17 mouse cellular contexts compared by ENCODE assay signal in genomic region chr1:37698852-37699439, GRCm38 (mm10). TPM values are rescaled to one million over a fixed set of nuclear protein-coding genes. Genes with fewer than 3 reads are reported as not detected.
A peak's percentile ranks its signal among the peaks of the same experiment; 100 is the strongest.
DNase-seq lines count a peak whose midpoint lies in the region; ATAC-seq and TF ChIP-seq lines count a peak whose summit lies in the region.
"Had no signal": no experiment of that assay in that cellular context is flagged by ENCODE, and none has a peak within 500 bp of the region (broad histone marks: within the 10 kb centered on the region; RNA-seq: fewer than 3 reads in every experiment).

No protein-coding gene starts in this region.

- H3K4me2 ChIP-seq in hindbrain, embryonic 11.5 days (replicated peaks; ENCODE audit: low read depth, low read length): no peak overlapping the region
- H3K4me2 ChIP-seq in lung, embryonic 14.5 days: no peak overlapping the region
- no peak overlapping the region for H3K4me2 ChIP-seq in lung, postnatal 0 days (replicated peaks; ENCODE audit: low read depth, low read length)
- H3K4me2 ChIP-seq in embryonic facial prominence, embryonic 13.5 days: no peak overlapping the region
- H3K4me2 ChIP-seq: forebrain, embryonic 15.5 days; lung, embryonic 15.5 days had no signal

- DNase-seq in heart, adult 18-20 months: peak; percentile 24 to 28
- DNase-seq in heart, adult 11 months: no peak
- DNase-seq in hindbrain, embryonic 10.5 days (ENCODE audit: low spot score): no peak
- DNase-seq in hindbrain, embryonic 11.5 days (ENCODE audit: low spot score): no peak
- peak; percentile 26 for DNase-seq in lung, embryonic 14.5 days
- no peak for DNase-seq in lung, postnatal 0 days (ENCODE audit: low spot score)
- no peak for DNase-seq in MN1 (ENCODE audit: low spot score)
- DNase-seq: B cell, adult 2 months; cerebellum, postnatal 10 days; kidney, adult 18-20 months; kidney, postnatal 25 days; thymus, postnatal 36 days had no signal

- 0 out of 2 replicates have a peak overlapping the region, but pooled peaks have one; percentile 1 for H3K27ac ChIP-seq in hindbrain, embryonic 10.5 days
- no peak overlapping the region for H3K27ac ChIP-seq in hindbrain, embryonic 11.5 days (ENCODE audit: low read depth, low read length)
- H3K27ac ChIP-seq in lung, embryonic 14.5 days (ENCODE audit: low read depth): no peak overlapping the region
- no peak overlapping the region; the same call in 1 of the 2 replicates for H3K27ac ChIP-seq in lung, postnatal 0 days (ENCODE audit: low read length)
- no peak overlapping the region for H3K27ac ChIP-seq in embryonic facial prominence, embryonic 13.5 days
- H3K27ac ChIP-seq: forebrain, embryonic 15.5 days; lung, embryonic 15.5 days had no signal

- peaks cover 14% of the 10 kb centered on the region; the same call in 1 of the 2 replicates for H3K4me1 ChIP-seq in hindbrain, embryonic 10.5 days (replicated peaks)
- H3K4me1 ChIP-seq in hindbrain, embryonic 11.5 days (replicated peaks; ENCODE audit: control insufficient read depth, insufficient read depth, low read length): no peaks in the 10 kb centered on the region
- peaks cover 5% of the 10 kb centered on the region; the same call in 1 of the 2 replicates for H3K4me1 ChIP-seq in lung, embryonic 14.5 days (ENCODE audit: insufficient read depth)
- H3K4me1 ChIP-seq in lung, postnatal 0 days (ENCODE audit: insufficient read depth, low read depth, low read length): peaks cover 3% of the 10 kb centered on the region; the same call in 1 of the 2 replicates
- peaks cover 14% of the 10 kb centered on the region for H3K4me1 ChIP-seq in embryonic facial prominence, embryonic 13.5 days
- H3K4me1 ChIP-seq: forebrain, embryonic 15.5 days had no signal

- TF ChIP-seq CTCF in lung, embryonic 14.5 days (IDR thresholded peaks at IDR 0.05; ENCODE audit: low read depth): no peak
- TF ChIP-seq CTCF in lung, postnatal 0 days (IDR thresholded peaks at IDR 0.05): no peak

- no peak overlapping the region for H3K9ac ChIP-seq in hindbrain, embryonic 11.5 days (ENCODE audit: low read depth, low read length)
- H3K9ac ChIP-seq in lung, embryonic 14.5 days: no peak overlapping the region
- no peak overlapping the region for H3K9ac ChIP-seq in lung, postnatal 0 days (replicated peaks; ENCODE audit: low read depth)
- H3K9ac ChIP-seq in embryonic facial prominence, embryonic 13.5 days: no peak overlapping the region
- H3K9ac ChIP-seq: forebrain, embryonic 15.5 days; lung, embryonic 15.5 days had no signal

- no peaks in the 10 kb centered on the region for H3K36me3 ChIP-seq in hindbrain, embryonic 10.5 days
- H3K36me3 ChIP-seq in hindbrain, embryonic 11.5 days (ENCODE audit: control insufficient read depth, insufficient read depth, low read length): no peaks in the 10 kb centered on the region
- H3K36me3 ChIP-seq in lung, embryonic 14.5 days (ENCODE audit: insufficient read depth): no peaks in the 10 kb centered on the region
- H3K36me3 ChIP-seq in lung, postnatal 0 days (ENCODE audit: insufficient read depth, low read length): no peaks in the 10 kb centered on the region
- H3K36me3 ChIP-seq in embryonic facial prominence, embryonic 13.5 days: no peaks in the 10 kb centered on the region
- H3K36me3 ChIP-seq: forebrain, embryonic 15.5 days; lung, embryonic 15.5 days had no signal

- 78% methylated on average over 5 of the region's 5 CpGs for WGBS in hindbrain, embryonic 10.5 days
- WGBS in hindbrain, embryonic 11.5 days: 79% methylated on average over 5 of the region's 5 CpGs
- 49% methylated on average over 5 of the region's 5 CpGs for WGBS in lung, embryonic 14.5 days
- 34% methylated on average over 5 of the region's 5 CpGs for WGBS in lung, postnatal 0 days
- WGBS in embryonic facial prominence, embryonic 13.5 days: 57% methylated on average over 5 of the region's 5 CpGs

- H3K4me3 ChIP-seq in hindbrain, embryonic 10.5 days: no peak overlapping the region
- H3K4me3 ChIP-seq in hindbrain, embryonic 11.5 days (ENCODE audit: low read depth, low read length): no peak overlapping the region
- no peak overlapping the region for H3K4me3 ChIP-seq in lung, embryonic 14.5 days (ENCODE audit: low read depth, low read length)
- H3K4me3 ChIP-seq in lung, postnatal 0 days (ENCODE audit: low read depth, low read length): no peak overlapping the region
- no peak overlapping the region for H3K4me3 ChIP-seq in embryonic facial prominence, embryonic 13.5 days
- H3K4me3 ChIP-seq: erythroblast, embryonic 14.5 days; forebrain, embryonic 15.5 days; lung, embryonic 15.5 days had no signal

- no peak for TF ChIP-seq EP300 in lung, postnatal 0 days (IDR thresholded peaks at IDR 0.05)

- ATAC-seq in hindbrain, embryonic 11.5 days (ENCODE audit: low FRiP score): no peak
- no peak for ATAC-seq in lung, embryonic 14.5 days (ENCODE audit: insufficient read depth)
- ATAC-seq in lung, postnatal 0 days: no peak
- ATAC-seq in embryonic facial prominence, embryonic 13.5 days (ENCODE audit: insufficient number of reproducible peaks, insufficient read depth, low FRiP score, low TSS enrichment, low read depth): peak; percentile 65; the same call in 1 of the 2 replicates

- H3K27me3 ChIP-seq in hindbrain, embryonic 10.5 days (ENCODE audit: insufficient read depth, poor library complexity, severe bottlenecking): no peaks in the 10 kb centered on the region
- H3K27me3 ChIP-seq in hindbrain, embryonic 11.5 days (ENCODE audit: control insufficient read depth, insufficient read depth, low read length): no peaks in the 10 kb centered on the region
- no peaks in the 10 kb centered on the region for H3K27me3 ChIP-seq in lung, embryonic 14.5 days (ENCODE audit: insufficient read depth, low read length)
- no peaks in the 10 kb centered on the region for H3K27me3 ChIP-seq in lung, postnatal 0 days (replicated peaks; ENCODE audit: insufficient read depth, low read length)
- peaks cover 9% of the 10 kb centered on the region for H3K27me3 ChIP-seq in embryonic facial prominence, embryonic 13.5 days
- H3K27me3 ChIP-seq: forebrain, embryonic 15.5 days; lung, embryonic 15.5 days had no signal

- H3K9me3 ChIP-seq in hindbrain, embryonic 10.5 days: no peaks in the 10 kb centered on the region
- no peaks in the 10 kb centered on the region for H3K9me3 ChIP-seq in hindbrain, embryonic 11.5 days (ENCODE audit: control insufficient read depth, low read length)
- H3K9me3 ChIP-seq in lung, embryonic 14.5 days (ENCODE audit: low read depth, low read length): no peaks in the 10 kb centered on the region
- H3K9me3 ChIP-seq in lung, postnatal 0 days (ENCODE audit: low read length): no peaks in the 10 kb centered on the region
- no peaks in the 10 kb centered on the region for H3K9me3 ChIP-seq in embryonic facial prominence, embryonic 13.5 days
- H3K9me3 ChIP-seq: forebrain, embryonic 15.5 days; lung, embryonic 15.5 days had no signal

RNA-seq across cellular contexts. Expression of gene 2010300C02Rik, which starts 20.9 kb away (rescaled TPM):
- 1 to 10 TPM; 1.0 to 1.4 TPM for total RNA-seq in heart, adult 18-20 months (2021)
- polyA plus RNA-seq in hindbrain, embryonic 10.5 days (2016; fragmentation: Nextera tagmentation; extraction: Ambion mirVana): 0.91 and 1.2 TPM in 2 replicates
- polyA plus RNA-seq in hindbrain, embryonic 11.5 days (2014; fragmentation: Nextera tagmentation; extraction: Ambion mirVana): 0.66 and 0.84 TPM in 2 replicates
- polyA plus RNA-seq in lung, embryonic 14.5 days (2014; fragmentation: Nextera tagmentation; extraction: Ambion mirVana): 8.1 and 8.5 TPM in 2 replicates
- 9.2 TPM in 2 replicates for polyA plus RNA-seq in lung, postnatal 0 days (2015; fragmentation: Nextera tagmentation; extraction: Ambion mirVana)
- polyA plus RNA-seq in embryonic facial prominence, embryonic 13.5 days (2015; fragmentation: Nextera tagmentation; extraction: Ambion mirVana): 1.9 and 2.5 TPM in 2 replicates
- total RNA-seq: granulocyte monocyte progenitor cell, adult 5-6 weeks had no signal

Comparison
In these comparisons a context has a peak if more than half of its experiments do, and no peak if none do; other contexts are left out.
1. DNase-seq: peak in heart, adult 18-20 months (2 of 2) and lung, embryonic 14.5 days (single experiment); none in heart, adult 11 months (single experiment), hindbrain, embryonic 10.5 days (single experiment), hindbrain, embryonic 11.5 days (single experiment), lung, postnatal 0 days (single experiment) and MN1 (single experiment).